Mouse (Mus musculus) spleen, adult 18-20 months (tissue): Measurements from ENCODE around the gene D10Jhu81e.
"Not testable (repeated sequence)": the region's sequence is repeated elsewhere in the genome, so short reads cannot be mapped to it uniquely, and the experiment has no call there.

Experiments
- DNase-seq, 2 experiments: peaks; one replicate each; pipeline ENCODE4 v3.0.0; 2022; ENCODE audit warnings: mixed read lengths in 2 of 2

The D10Jhu81e gene

GRCm38 (mm10) chr10:78128647-78129046 is 40.9 kb downstream of the D10Jhu81e start:
- DNase-seq: no peak

- no peak for DNase-seq
Observed at GRCm38 (mm10) chr10:78127931-78128330, 41.7 kb downstream of the D10Jhu81e start.

GRCm38 (mm10) chr10:78127046-78127870 is 42.3 kb downstream of the D10Jhu81e start:
- DNase-seq: no peak

GRCm38 (mm10) chr10:78126311-78126710 is 43.3 kb downstream of the D10Jhu81e start:
- no peak for DNase-seq

- not testable (repeated sequence) for DNase-seq
Observed at GRCm38 (mm10) chr10:78125061-78125460, 44.5 kb downstream of the D10Jhu81e start.

- DNase-seq: not testable (repeated sequence)
Observed at GRCm38 (mm10) chr10:78124137-78124536, 45.4 kb downstream of the D10Jhu81e start.

GRCm38 (mm10) chr10:78119422-78119821 is 50.2 kb downstream of the D10Jhu81e start:
- DNase-seq: no peak

GRCm38 (mm10) chr10:78115153-78115552 is 54.4 kb downstream of the D10Jhu81e start:
- DNase-seq: no peak

GRCm38 (mm10) chr10:78114521-78115092 is 55.0 kb downstream of the D10Jhu81e start:
- no peak for DNase-seq
